Mouse (Mus musculus) spleen, postnatal 36 days (tissue): ENCODE measurements around the gene Chaf1b.

ENCODE experiments used
- DNase-seq, 2 experiments: peaks; one replicate each; pipeline ENCODE4 v3.0.0; 2022; ENCODE audit warnings: low spot score in 2 of 2, mixed read lengths in 1 of 2

The Chaf1b gene

GRCm38 (mm10) chr16:93883423-93884085 is at the start of gene Chaf1b:
Chaf1b (plus strand) TSS chr16:93883901.
- peak; percentile 95 to 96 for DNase-seq

GRCm38 (mm10) chr16:93834076-93834475 is 49.6 kb upstream of the Chaf1b start:
- DNase-seq, result no peak

- DNase-seq, result no peak
Observed at GRCm38 (mm10) chr16:93839049-93839448, 44.7 kb upstream of the Chaf1b start.

DNA sequence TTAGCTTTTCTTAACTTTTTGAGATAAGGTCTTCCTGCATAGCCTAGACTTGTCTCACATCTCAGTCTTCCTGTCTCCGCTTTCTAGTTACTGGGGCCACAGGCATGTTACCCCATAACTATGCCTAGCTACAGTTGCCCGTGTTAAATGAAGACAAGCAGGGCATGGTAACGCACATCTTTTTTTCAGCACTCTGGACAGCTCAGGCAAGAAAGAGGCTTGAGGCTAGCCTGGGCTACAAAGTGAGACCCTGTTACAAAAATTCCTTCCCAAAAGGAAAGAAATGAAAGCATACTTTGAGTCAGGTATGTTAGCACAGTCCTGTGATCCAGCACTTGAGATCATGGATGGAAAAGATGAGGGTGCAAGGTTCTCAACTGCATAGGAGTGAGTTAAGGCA is 33.2 kb upstream of the Chaf1b start:
- DNase-seq, result no peak

GRCm38 (mm10) chr16:93859967-93860366 is 23.7 kb upstream of the Chaf1b start:
- DNase-seq, result no peak

DNA sequence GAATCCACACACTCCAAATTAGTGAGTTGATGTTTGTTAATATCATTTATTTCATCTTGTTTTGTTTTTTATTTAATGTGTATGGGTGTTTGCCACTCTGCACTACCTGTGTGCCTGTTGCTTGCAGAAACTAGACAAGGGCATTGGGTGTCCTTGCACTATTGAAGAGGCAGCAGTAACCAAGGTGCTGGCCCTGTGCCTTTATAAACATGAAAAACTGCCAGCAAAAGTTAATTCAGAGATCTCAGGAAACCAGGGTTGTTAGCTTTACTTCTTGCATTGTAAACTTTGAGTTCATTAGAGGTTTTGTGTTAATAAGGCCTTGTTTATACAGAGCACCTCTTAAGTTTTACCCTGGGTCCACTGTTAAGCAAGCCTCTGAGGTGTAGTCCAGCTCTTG is 23.0 kb upstream of the Chaf1b start:
- no peak for DNase-seq

DNA sequence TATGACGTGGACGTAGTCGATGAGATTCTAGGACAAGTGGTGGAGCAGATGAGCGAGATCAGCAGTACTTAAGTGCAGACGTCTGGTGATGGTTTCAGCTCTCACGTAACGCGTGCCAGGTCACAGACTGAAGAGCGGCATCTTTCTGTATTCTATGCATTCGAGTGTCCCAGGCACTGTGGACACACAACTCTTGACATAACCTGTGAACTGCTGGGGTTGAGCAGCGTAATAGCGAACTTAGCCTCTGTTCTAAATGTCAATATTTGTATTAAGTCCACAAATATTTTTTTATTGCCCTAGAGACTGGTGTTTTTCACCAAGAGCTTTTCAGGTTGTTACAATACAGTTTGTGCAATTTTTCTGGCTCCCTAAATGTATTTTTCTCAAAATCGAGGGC is 8.9 kb upstream of the Chaf1b start:
- no peak for DNase-seq

GRCm38 (mm10) chr16:93877612-93878380 is 5.9 kb upstream of the Chaf1b start:
- DNase-seq, result no peak

DNA sequence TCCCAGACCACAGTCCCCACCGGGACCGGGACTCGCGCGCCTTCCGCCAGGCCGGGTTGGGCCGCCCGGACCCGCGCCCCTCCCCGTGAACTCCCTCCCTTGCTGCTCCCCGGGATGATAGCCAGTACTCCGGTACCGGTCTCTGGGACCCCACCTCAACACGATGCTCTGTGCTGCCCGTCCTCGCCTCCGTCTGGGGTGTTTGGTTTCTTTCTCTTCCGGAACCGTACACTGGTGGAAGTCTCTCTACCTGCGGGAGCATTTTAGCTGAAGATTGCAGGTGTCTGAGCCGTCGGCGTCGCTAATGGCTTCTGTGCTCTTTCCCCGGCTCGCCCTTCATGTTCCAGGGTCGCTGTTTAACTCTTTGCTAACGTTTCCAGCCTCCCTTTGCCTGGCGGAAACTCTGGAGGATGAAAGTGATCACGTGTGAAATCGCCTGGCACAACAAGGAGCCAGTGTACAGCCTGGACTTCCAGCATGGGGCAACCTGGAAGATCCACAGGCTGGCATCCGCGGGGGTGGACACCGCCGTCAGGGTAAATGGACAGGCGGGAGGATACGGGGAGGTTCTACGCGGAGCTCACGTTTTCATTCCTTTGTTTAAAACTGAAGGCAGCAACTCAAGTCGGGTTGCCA is 503 bp downstream of the Chaf1b start:
- DNase-seq, result no peak

DNA sequence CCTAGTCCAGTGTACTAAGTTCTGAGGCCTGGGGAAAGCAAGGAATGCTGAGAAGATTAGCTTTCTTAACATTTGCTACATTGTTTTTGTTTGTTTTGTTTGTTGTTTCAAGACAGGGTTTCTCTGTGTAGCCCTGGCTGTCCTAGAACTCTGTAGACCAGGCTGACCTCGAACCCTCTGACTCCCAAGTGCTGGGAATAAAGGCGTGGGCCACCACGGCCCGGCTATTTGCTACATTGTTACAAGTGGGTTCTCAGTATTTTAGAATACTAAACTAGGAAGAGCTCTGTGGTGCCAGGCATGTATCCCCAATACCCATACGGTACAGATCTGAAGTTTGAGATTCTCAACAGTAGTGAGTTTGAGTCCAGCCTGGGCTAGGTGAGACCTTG is 1.0 kb downstream of the Chaf1b start:
- DNase-seq, result no peak

DNA sequence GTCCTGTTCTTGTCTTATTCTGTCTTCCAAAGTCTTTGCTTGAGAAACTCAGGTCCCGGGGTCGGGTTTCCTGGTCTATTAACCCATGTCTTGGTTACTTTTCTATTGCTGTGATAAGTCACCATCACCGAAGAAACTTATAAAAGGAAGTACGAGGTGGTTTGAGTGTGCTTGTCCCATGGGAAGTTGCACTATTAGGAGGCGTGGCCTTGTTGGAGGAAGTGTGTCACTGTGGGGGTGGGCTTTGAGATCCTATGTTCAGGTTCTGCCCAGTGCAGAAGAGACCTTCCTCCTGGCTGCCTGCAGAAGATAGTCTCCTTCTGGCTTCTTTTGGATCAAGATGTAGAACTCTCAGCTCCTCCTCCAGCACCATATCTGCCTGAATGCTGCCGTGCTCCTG is 4.8 kb downstream of the Chaf1b start:
- DNase-seq, result peak; percentile 35 to 42

DNA sequence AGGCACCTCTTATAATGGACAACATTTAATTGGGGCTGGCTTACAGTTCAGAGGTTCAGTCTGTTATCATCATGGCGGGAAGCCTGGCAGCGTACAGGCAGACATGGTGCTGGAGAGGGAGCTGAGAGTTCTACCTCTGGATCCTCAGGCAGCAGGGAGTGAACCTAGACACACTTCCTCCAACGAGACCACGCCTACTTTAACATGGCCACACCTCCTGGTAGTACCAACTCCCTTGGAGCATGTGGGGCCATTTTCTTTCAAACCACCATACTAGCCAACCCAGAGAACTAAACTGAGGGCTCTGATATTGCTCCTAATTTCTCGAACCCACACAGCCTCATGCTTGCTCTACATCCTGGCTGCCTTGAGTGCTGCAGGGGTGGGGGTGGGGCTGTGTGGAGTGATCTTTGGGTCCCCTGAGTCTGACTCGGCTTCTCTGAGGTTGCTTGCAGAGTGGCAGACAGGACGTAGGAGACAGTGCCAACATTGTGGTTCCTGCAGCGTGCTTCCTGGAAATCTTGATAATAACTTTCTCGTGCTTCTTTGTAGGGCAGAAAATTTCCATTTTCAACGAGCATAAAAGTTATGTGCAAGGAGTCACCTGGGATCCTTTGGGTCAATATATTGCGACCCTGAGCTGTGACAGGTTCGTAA is 7.4 kb downstream of the Chaf1b start:
- no peak for DNase-seq

GRCm38 (mm10) chr16:93893285-93893684 is 9.6 kb downstream of the Chaf1b start:
- no peak for DNase-seq

- no peak for DNase-seq
Observed at GRCm38 (mm10) chr16:93903027-93903426, 19.3 kb downstream of the Chaf1b start.

DNA sequence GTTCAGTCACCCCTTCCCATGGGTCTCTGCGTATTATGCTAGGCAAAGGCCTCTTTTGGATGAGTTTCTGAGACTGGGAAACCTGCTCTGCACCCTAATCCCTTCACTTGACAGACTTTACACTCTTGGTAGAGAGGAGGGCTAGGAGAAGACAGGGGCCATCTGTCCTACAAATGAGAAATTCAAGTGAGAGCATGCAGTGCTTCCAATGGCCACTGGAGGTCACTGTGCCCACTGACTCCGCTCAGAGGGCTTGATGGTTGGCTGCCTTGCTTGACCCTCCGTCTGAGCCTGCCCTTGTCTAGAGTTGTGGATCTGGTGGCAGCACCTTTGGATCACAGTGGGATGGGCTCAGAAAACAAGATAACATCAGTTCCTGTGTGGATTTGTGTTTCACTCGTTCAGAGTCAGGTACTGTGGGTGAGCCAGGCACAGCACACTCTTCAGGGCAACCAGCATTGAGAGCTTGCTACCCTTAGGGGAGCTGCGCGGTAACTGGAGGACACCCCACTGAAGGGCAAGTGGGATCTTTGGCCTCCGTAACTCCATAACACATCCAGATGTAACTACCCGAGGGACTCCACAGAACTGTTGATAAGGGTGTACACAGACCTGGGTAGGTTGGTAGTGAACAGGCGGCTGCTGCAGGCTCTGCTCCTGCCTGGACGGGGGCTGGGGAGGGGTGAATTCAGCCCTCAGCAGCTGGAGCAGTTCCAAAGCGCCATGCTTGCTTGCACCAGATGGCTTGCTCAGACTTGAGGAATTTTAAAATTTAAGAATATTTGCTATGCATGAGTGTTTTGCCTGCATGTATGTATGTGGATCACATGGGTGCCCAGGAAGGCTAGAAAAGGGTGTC is 22.7 kb downstream of the Chaf1b start:
- DNase-seq, result peak; percentile 25 to 28

DNA sequence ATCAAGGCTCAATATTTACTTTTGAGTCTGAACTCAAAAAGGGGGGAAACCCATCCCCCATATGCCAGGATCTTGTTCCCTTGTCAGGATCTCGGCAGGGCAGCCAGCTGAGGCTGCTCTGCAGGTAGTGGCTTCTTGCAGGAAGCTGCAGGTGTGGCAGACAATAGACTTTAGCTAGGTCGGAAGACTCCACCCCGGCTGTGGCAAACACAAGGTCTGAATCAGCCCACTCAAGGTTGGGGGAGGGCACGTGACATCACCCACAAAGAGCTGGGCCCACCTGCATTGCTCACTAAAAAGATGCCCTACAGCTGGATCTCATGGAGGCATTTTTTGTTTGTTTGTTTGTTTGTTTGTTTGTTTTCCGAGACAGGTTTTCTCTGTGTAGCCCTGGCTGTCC is 24.1 kb downstream of the Chaf1b start:
- DNase-seq, result peak in 1 of 2 experiments; percentile 15

DNA sequence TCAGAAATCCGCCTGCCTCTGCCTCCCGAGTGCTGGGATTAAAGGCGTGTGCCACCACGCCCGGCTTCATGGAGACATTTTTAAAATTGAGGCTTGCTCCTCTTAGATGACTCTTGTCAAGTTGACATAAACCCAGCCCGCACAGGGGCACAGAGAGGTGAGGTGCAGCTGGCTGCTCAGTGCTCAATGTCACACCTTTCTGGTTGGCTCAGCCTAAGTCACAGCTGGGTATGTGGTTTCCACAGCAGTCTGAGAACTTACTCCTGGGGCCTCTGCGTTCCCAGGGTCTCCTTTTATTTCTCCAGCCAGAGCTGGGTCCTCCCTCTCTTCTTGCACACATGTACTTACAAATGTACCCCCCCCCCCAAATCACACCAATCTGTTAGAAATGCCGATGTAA is 24.5 kb downstream of the Chaf1b start:
- no peak for DNase-seq

DNA sequence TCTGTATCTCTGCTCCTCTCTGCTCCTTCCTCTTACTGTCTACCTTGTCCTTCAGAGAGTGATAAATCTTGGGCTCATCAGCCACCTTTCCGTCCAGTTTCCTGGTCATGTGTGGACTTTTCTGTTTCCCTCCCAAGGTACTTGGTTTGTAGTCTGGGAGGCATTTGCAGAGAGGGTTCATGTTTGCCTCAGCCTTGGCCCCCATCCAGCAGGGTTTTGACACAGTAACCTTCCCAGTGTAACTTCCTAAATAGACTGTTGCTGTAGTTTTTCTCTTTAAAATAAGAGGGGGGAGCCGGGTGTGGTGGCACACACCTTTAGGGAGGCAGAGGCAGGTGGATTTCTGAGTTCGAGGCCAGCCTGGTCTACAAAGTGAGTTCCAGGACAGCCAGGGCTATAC is 26.2 kb downstream of the Chaf1b start:
- DNase-seq, result no peak

DNA sequence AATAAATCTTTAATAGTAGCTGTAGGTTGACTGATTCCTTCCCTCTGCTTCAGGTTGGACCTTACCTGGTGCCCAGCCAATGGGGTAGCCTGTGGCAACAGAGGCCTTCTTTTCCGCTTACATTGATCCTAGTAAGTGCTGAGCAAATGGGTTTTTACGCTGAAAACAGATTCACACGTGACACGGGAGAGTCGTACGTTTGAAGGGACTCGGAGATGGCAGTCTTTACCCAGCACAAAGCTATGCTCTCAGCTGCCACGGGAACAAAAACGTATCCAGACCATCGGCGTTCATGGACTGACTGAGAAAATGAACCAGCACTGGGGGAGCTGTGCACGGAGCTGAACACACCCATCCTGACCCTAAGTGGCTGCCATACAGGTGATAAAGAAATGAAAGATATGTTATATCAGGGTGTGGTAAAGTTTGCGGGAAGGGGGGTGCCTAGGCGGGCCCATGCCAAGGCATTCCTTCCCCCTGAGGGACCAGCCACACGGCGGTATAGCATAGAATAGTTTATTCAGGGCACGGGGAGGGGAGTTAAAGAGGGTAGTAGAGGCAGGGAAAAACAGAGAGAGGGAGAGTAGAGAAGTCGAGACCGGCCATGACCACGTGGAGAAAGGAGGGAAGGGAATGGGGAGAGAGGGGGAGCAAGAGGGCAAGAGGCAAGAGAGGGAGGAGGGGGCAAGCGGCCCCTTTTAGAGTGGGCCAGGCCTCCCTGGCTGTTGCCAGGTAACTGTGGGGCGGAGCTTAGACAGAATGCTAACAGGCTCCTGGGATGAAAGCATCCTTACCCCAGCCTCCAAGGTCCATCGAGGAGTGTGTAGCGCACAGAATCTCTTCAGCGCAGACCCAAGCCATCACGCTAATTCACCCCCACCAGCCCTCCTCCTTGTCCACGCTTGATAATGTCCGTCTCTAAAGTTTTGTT is 27.3 kb downstream of the Chaf1b start:
- no peak for DNase-seq

GRCm38 (mm10) chr16:93912158-93912557 is 28.5 kb downstream of the Chaf1b start:
- DNase-seq, result no peak
